7 mouse cellular contexts compared by ENCODE assay signal in the genomic region with DNA sequence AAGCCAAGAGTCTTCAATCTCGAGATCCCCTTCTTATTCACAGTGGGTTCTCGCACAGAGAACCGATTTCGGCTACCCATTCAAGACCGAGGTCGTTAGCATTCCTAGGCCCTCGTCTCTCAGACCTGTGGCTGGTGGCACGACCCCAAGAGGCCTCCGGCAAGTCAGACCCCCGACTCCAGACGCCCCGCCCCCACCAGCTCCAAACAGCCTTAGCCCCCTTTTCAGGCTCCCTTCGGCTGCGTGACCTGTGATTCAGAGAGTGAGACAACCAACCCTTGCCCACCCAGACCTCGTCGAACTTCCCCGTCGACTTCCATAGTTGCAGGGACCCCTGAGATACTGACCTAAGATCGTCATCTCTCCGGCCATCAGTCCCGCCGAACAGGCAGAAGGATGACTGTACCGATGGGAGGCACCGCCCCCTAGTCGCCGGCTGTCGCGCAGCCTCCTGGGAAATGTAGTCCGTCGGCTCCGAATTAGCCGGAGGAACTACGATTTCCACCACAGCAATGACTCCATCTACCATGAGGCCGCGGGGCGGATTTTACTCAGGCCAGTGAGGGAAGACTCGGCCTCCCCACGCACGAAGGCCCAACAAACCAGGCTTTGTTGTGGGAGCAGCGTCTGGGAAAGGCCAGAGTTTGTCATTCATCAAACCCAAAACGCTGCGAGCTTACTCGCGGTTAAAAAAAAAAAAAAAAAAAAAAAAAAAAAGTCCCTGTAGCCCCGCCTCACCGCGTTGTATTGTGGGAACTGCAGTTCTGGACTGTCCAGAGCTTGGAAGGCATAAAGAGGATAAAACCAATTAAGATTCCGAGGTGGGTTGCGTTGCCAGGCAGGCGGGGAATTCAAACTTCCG. TPM values are rescaled to one million over a fixed set of nuclear protein-coding genes. Genes with fewer than 3 reads are reported as not detected.
DNase-seq lines count a peak whose midpoint lies in the region; ATAC-seq lines count a peak whose summit lies in the region.

A gene (minus strand): TSS at position 717 of the 862 bp plus-strand sequence.

- under 1% methylated on average over 51 of the region's 51 CpGs for WGBS in embryonic facial prominence, embryonic 12.5 days
- WGBS in limb, embryonic 11.5 days = under 1% methylated on average over 51 of the region's 51 CpGs
- under 1% methylated on average over 51 of the region's 51 CpGs for WGBS in midbrain, embryonic 14.5 days

- H3K36me3 ChIP-seq in embryonic facial prominence, embryonic 12.5 days = peaks cover 26% of the 10 kb centered on the region
- H3K36me3 ChIP-seq in limb, embryonic 11.5 days (ENCODE audit: control insufficient read depth, insufficient read depth, low read length) = peaks cover 6% of the 10 kb centered on the region; the same call in 1 of the 2 replicates
- H3K36me3 ChIP-seq in midbrain, embryonic 14.5 days (ENCODE audit: control insufficient read depth, insufficient read depth, low read length) = peaks cover 12% of the 10 kb centered on the region

- peak; percentile 99 for ATAC-seq in embryonic facial prominence, embryonic 12.5 days (ENCODE audit: insufficient number of reproducible peaks, insufficient read depth, low FRiP score, low TSS enrichment)
- peak; percentile 99 for ATAC-seq in limb, embryonic 11.5 days (ENCODE audit: insufficient number of reproducible peaks, low FRiP score, low TSS enrichment, low read depth)
- peak; percentile 98 for ATAC-seq in midbrain, embryonic 14.5 days (ENCODE audit: low FRiP score, low TSS enrichment)

- no peaks in the 10 kb centered on the region for H3K9me3 ChIP-seq in embryonic facial prominence, embryonic 12.5 days
- no peaks in the 10 kb centered on the region for H3K9me3 ChIP-seq in limb, embryonic 11.5 days (ENCODE audit: control insufficient read depth, low read length)
- H3K9me3 ChIP-seq in midbrain, embryonic 14.5 days (ENCODE audit: control insufficient read depth, low read length) = no peaks in the 10 kb centered on the region

- H3K4me2 ChIP-seq in embryonic facial prominence, embryonic 12.5 days (replicated peaks) = peak within 1 kb of the TSS; percentile 62
- H3K4me2 ChIP-seq in limb, embryonic 11.5 days (ENCODE audit: low read depth, severe bottlenecking) = peak within 1 kb of the TSS; percentile 67
- peak within 1 kb of the TSS; percentile 69 for H3K4me2 ChIP-seq in midbrain, embryonic 14.5 days (ENCODE audit: low read length)

- peak within 1 kb of the TSS; percentile 75 for H3K4me3 ChIP-seq in embryonic facial prominence, embryonic 12.5 days
- peak within 1 kb of the TSS; percentile 67 for H3K4me3 ChIP-seq in limb, embryonic 11.5 days (ENCODE audit: low read depth, low read length)
- H3K4me3 ChIP-seq in midbrain, embryonic 14.5 days (replicated peaks; ENCODE audit: low read depth, low read length) = peak within 1 kb of the TSS; percentile 67

- peak within 1 kb of the TSS; percentile 38 for H3K27ac ChIP-seq in embryonic facial prominence, embryonic 12.5 days
- peak within 1 kb of the TSS; percentile 36; the same call in 1 of the 2 replicates for H3K27ac ChIP-seq in limb, embryonic 11.5 days (replicated peaks; ENCODE audit: low read depth, low read length)
- H3K27ac ChIP-seq in midbrain, embryonic 14.5 days (replicated peaks; ENCODE audit: low read depth, low read length) = peak within 1 kb of the TSS; percentile 84

- no peaks in the 10 kb centered on the region for H3K27me3 ChIP-seq in embryonic facial prominence, embryonic 12.5 days
- H3K27me3 ChIP-seq in limb, embryonic 11.5 days (ENCODE audit: control insufficient read depth, insufficient read depth, low read length) = no peaks in the 10 kb centered on the region
- no peaks in the 10 kb centered on the region for H3K27me3 ChIP-seq in midbrain, embryonic 14.5 days (ENCODE audit: control insufficient read depth, insufficient read depth, low read length)

- H3K4me1 ChIP-seq in embryonic facial prominence, embryonic 12.5 days = peaks cover 8% of the 10 kb centered on the region; the same call in 1 of the 2 replicates
- H3K4me1 ChIP-seq in limb, embryonic 11.5 days (ENCODE audit: control insufficient read depth, insufficient read depth, low read length) = 0 out of 2 replicates have a peak, but pooled peaks cover 3% of the 10 kb centered on the region
- H3K4me1 ChIP-seq in midbrain, embryonic 14.5 days (ENCODE audit: control insufficient read depth, insufficient read depth, low read length) = peaks cover 7% of the 10 kb centered on the region; the same call in 1 of the 2 replicates

- DNase-seq in adrenal gland, postnatal 25 days = peak; percentile 94
- peak; percentile 100 for DNase-seq in heart, adult 11 months
- peak; percentile 96 for DNase-seq in kidney, adult 18-20 months
- peak; percentile 97 for DNase-seq in limb, embryonic 11.5 days (ENCODE audit: low spot score)
- DNase-seq in midbrain, embryonic 14.5 days = peak; percentile 99
- DNase-seq in spleen, adult 18-20 months = peak; percentile 92 to 95

- peak within 1 kb of the TSS; percentile 68 for H3K9ac ChIP-seq in embryonic facial prominence, embryonic 12.5 days
- peak within 1 kb of the TSS; percentile 70 for H3K9ac ChIP-seq in limb, embryonic 11.5 days (ENCODE audit: low read length)
- peak within 1 kb of the TSS; percentile 78 for H3K9ac ChIP-seq in midbrain, embryonic 14.5 days (replicated peaks; ENCODE audit: low read length)

RNA-seq across cellular contexts. Expression of the gene that starts here (rescaled TPM):
- total RNA-seq in adrenal gland, postnatal 25 days (2021) = 35.5 and 43.2 TPM in 2 replicates
- polyA plus RNA-seq in embryonic facial prominence, embryonic 12.5 days (2016; fragmentation: Nextera tagmentation; extraction: Ambion mirVana) = 34.6 and 38.9 TPM in 2 replicates
- polyA plus RNA-seq in limb, embryonic 11.5 days (2014; fragmentation: Nextera tagmentation; extraction: Ambion mirVana) = 39.3 TPM in 2 replicates
- 50.0 and 54.0 TPM in 2 replicates for polyA plus RNA-seq in midbrain, embryonic 14.5 days (2014; fragmentation: Nextera tagmentation; extraction: Ambion mirVana)

Comparison
In these comparisons a context has a peak if more than half of its experiments do, and no peak if none do; other contexts are left out.
1. Peak in every context shown above with its lines: DNase-seq, ATAC-seq, H3K4me3 ChIP-seq and H3K27ac ChIP-seq.